Mouse (Mus musculus): ENCODE data around the gene Mogat1. TPM values are rescaled to one million over a fixed set of nuclear protein-coding genes. Genes with fewer than 3 reads are reported as not detected.
A peak's percentile ranks its signal among the peaks of the same experiment; 100 is the strongest.
"Not testable (repeated sequence)": the region's sequence is repeated elsewhere in the genome, so short reads cannot be mapped to it uniquely, and the experiment has no call there.

Mogat1 gene
- 1 to 10 TPM in 1 of 4 experiments, under 1 TPM in 1, not detected in 2; 0.43 to 1.6 TPM for total RNA-seq (2022)

- no peak for DNase-seq (ENCODE audit: low spot score in 2 of 2)
Observed at GRCm38 (mm10) chr1:78510862-78511261, at the start of gene Mogat1. Gene Mogat1, plus strand, starts transcription at chr1:78510991.

- DNase-seq (ENCODE audit: low spot score in 2 of 2): no peak
Observed at GRCm38 (mm10) chr1:78472441-78472840, 38.4 kb upstream of the Mogat1 start.

- no peak for DNase-seq (ENCODE audit: low spot score in 2 of 2)
Observed at GRCm38 (mm10) chr1:78483430-78483829, 27.4 kb upstream of the Mogat1 start.

- no peak for DNase-seq (ENCODE audit: low spot score in 2 of 2)
Observed at GRCm38 (mm10) chr1:78484361-78484760, 26.4 kb upstream of the Mogat1 start.

GRCm38 (mm10) chr1:78488427-78488751, 22.4 kb upstream of the Mogat1 start:
- no peak for DNase-seq (ENCODE audit: low spot score in 2 of 2)

- peak; percentile 84 to 88 for DNase-seq (ENCODE audit: low spot score in 2 of 2)
Observed at GRCm38 (mm10) chr1:78488752-78489492, 21.9 kb upstream of the Mogat1 start, which contains the start of gene Farsb. Gene Farsb, minus strand, starts transcription at chr1:78488897.

- DNase-seq (ENCODE audit: low spot score in 2 of 2): no peak
Observed at GRCm38 (mm10) chr1:78490143-78490542, 20.6 kb upstream of the Mogat1 start.

- DNase-seq (ENCODE audit: low spot score in 2 of 2): no peak
Observed at GRCm38 (mm10) chr1:78501036-78501435, 9.8 kb upstream of the Mogat1 start.

GRCm38 (mm10) chr1:78501856-78502255, 8.9 kb upstream of the Mogat1 start:
- not testable (repeated sequence) for DNase-seq (ENCODE audit: low spot score in 2 of 2)

- DNase-seq (ENCODE audit: low spot score in 2 of 2): no peak
Observed at GRCm38 (mm10) chr1:78502527-78502926, 8.3 kb upstream of the Mogat1 start.

- no peak for DNase-seq (ENCODE audit: low spot score in 2 of 2)
Observed at GRCm38 (mm10) chr1:78507137-78507536, 3.7 kb upstream of the Mogat1 start.

- no peak for DNase-seq (ENCODE audit: low spot score in 2 of 2)
Observed at GRCm38 (mm10) chr1:78511621-78512160, 900 bp downstream of the Mogat1 start, which contains the start of gene BC035947. Gene BC035947, minus strand, starts transcription at chr1:78512158.

- DNase-seq (ENCODE audit: low spot score in 2 of 2): no peak
Observed at GRCm38 (mm10) chr1:78512756-78513155, 2.0 kb downstream of the Mogat1 start.

- no peak for DNase-seq (ENCODE audit: low spot score in 2 of 2)
Observed at GRCm38 (mm10) chr1:78518907-78519306, 8.1 kb downstream of the Mogat1 start.

- DNase-seq (ENCODE audit: low spot score in 2 of 2): peak in 1 of 2 experiments; percentile 81
Observed at GRCm38 (mm10) chr1:78525189-78525886, 14.5 kb downstream of the Mogat1 start.

GRCm38 (mm10) chr1:78528356-78528755, 17.6 kb downstream of the Mogat1 start:
- no peak for DNase-seq (ENCODE audit: low spot score in 2 of 2)

GRCm38 (mm10) chr1:78529011-78529410, 18.2 kb downstream of the Mogat1 start:
- DNase-seq (ENCODE audit: low spot score in 2 of 2): no peak

GRCm38 (mm10) chr1:78530500-78531215, 19.9 kb downstream of the Mogat1 start:
- peak in 1 of 2 experiments; percentile 36 for DNase-seq (ENCODE audit: low spot score in 2 of 2)

GRCm38 (mm10) chr1:78532184-78532800, 21.5 kb downstream of the Mogat1 start:
- DNase-seq (ENCODE audit: low spot score in 2 of 2): no peak

- DNase-seq (ENCODE audit: low spot score in 2 of 2): no peak
Observed at GRCm38 (mm10) chr1:78534428-78535150, 23.8 kb downstream of the Mogat1 start.
